Mouse (Mus musculus): ENCODE measurements around the gene AU040320. TPM values are rescaled to one million over a fixed set of nuclear protein-coding genes. Genes with fewer than 3 reads are reported as not detected.

Gene AU040320
- total and polyA plus RNA-seq, 3 experiments, result 3.0 to 17.0 (median 15.2) TPM

- Histone ChIP-seq H3K27ac (ENCODE audit: insufficient read depth, low read depth) (no peak overlapping the region), H3K27me3 (replicated peaks) (no peaks in the 10 kb centered on the region), H3K4me3 (replicated peaks in 1 of 3; ENCODE audit: low read depth in 2 of 3, low read length in 2 of 3, poor library complexity in 1 of 3) (no peak overlapping the region), H3K36me3 (replicated peaks in 1 of 2; ENCODE audit: control insufficient read depth in 1 of 2, insufficient read depth in 1 of 2, low read length in 1 of 2) (peaks cover 46 to 89% of the 10 kb centered on the region in 2 experiments), H3K9ac (ENCODE audit: insufficient read depth, low read depth) (no peak overlapping the region), H3K4me2 (ENCODE audit: insufficient read depth, low read depth, poor library complexity, severe bottlenecking) (no peak overlapping the region), H3K9me3 (replicated peaks; ENCODE audit: low read length) (no peaks in the 10 kb centered on the region), H3K4me1 (ENCODE audit: control insufficient read depth in 1 of 2, insufficient read depth in 2 of 2) (peaks cover 0 to 12% of the 10 kb centered on the region in 2 experiments; a peak in 1 of 4 replicates), H3K79me2 (replicated peaks; ENCODE audit: control insufficient read depth, extremely low read depth, insufficient read depth, poor library complexity, severe bottlenecking) (no peaks in the 10 kb centered on the region)
- no peak for DNase-seq (ENCODE audit: extremely low read depth)
- no peak for TF ChIP-seq MEF2A (IDR thresholded peaks at IDR 0.05; ENCODE audit: borderline replicate concordance, low read depth, low read length)
- dilution Hi-C loops (cut with MboI; ENCODE audit: extremely low pct_ligation_motif_present, extremely low pct_unique_long_range_greater_than_20kb, low sequenced_read_pairs) (no loop called here), in situ Hi-C loops (cut with MboI; ENCODE audit: low pct_ligation_motif_present, low pct_unique_long_range_greater_than_20kb, low sequenced_read_pairs) (loop anchor here (5.0 to 10.0 kb wide), 2 partner anchors 96 to 238 kb away; partner anchors contain the start of gene 5730409E04Rik)
Measured at GRCm38 (mm10) chr4:126842911-126843310, 89.6 kb downstream of the AU040320 start.

- Histone ChIP-seq H3K4me2 (ENCODE audit: insufficient read depth, low read depth, poor library complexity, severe bottlenecking) (no peak overlapping the region), H3K9ac (ENCODE audit: insufficient read depth, low read depth) (no peak overlapping the region), H3K36me3 (replicated peaks in 1 of 2; ENCODE audit: control insufficient read depth in 1 of 2, insufficient read depth in 1 of 2, low read length in 1 of 2) (peaks cover 48 to 87% of the 10 kb centered on the region in 2 experiments), H3K27ac (ENCODE audit: insufficient read depth, low read depth) (no peak overlapping the region), H3K4me1 (ENCODE audit: control insufficient read depth in 1 of 2, insufficient read depth in 2 of 2) (peaks cover 0 to 12% of the 10 kb centered on the region in 2 experiments; a peak in 1 of 4 replicates), H3K9me3 (replicated peaks; ENCODE audit: low read length) (no peaks in the 10 kb centered on the region), H3K27me3 (replicated peaks) (no peaks in the 10 kb centered on the region), H3K79me2 (replicated peaks; ENCODE audit: control insufficient read depth, extremely low read depth, insufficient read depth, poor library complexity, severe bottlenecking) (no peaks in the 10 kb centered on the region), H3K4me3 (replicated peaks in 1 of 3; ENCODE audit: low read depth in 2 of 3, low read length in 2 of 3, poor library complexity in 1 of 3) (no peak overlapping the region)
- dilution Hi-C loops (cut with MboI; ENCODE audit: extremely low pct_ligation_motif_present, extremely low pct_unique_long_range_greater_than_20kb, low sequenced_read_pairs) (no loop called here), in situ Hi-C loops (cut with MboI; ENCODE audit: low pct_ligation_motif_present, low pct_unique_long_range_greater_than_20kb, low sequenced_read_pairs) (loop anchor here (10.0 kb wide), 1 partner anchor 241 kb away; the partner anchor contains the start of gene 5730409E04Rik)
- TF ChIP-seq MEF2A (IDR thresholded peaks at IDR 0.05; ENCODE audit: borderline replicate concordance, low read depth, low read length) (no peak), CTCF (conservative IDR thresholded peaks at IDR 0.05 in 1 of 2, IDR thresholded peaks at IDR 0.05 in 1 of 2; ENCODE audit: low read depth in 2 of 2, low read length in 2 of 2) (no peak)
- no peak for DNase-seq (ENCODE audit: extremely low read depth)
Measured at GRCm38 (mm10) chr4:126845664-126846063, 92.3 kb downstream of the AU040320 start.

GRCm38 (mm10) chr4:126846971-126847370 is 93.6 kb downstream of the AU040320 start:
- DNase-seq (ENCODE audit: extremely low read depth), result no peak
- dilution Hi-C loops (cut with MboI; ENCODE audit: extremely low pct_ligation_motif_present, extremely low pct_unique_long_range_greater_than_20kb, low sequenced_read_pairs) (no loop called here), in situ Hi-C loops (cut with MboI; ENCODE audit: low pct_ligation_motif_present, low pct_unique_long_range_greater_than_20kb, low sequenced_read_pairs) (loop anchor here (10.0 kb wide), 1 partner anchor 242 kb away; the partner anchor contains the start of gene 5730409E04Rik)
- Histone ChIP-seq H3K4me3 (replicated peaks in 1 of 3; ENCODE audit: low read depth in 2 of 3, low read length in 2 of 3, poor library complexity in 1 of 3) (no peak overlapping the region), H3K9me3 (replicated peaks; ENCODE audit: low read length) (no peaks in the 10 kb centered on the region), H3K4me2 (ENCODE audit: insufficient read depth, low read depth, poor library complexity, severe bottlenecking) (no peak overlapping the region), H3K27me3 (replicated peaks) (no peaks in the 10 kb centered on the region), H3K9ac (ENCODE audit: insufficient read depth, low read depth) (no peak overlapping the region), H3K27ac (ENCODE audit: insufficient read depth, low read depth) (no peak overlapping the region), H3K4me1 (ENCODE audit: control insufficient read depth in 1 of 2, insufficient read depth in 2 of 2) (peaks cover 0 to 12% of the 10 kb centered on the region in 2 experiments; a peak in 1 of 4 replicates), H3K79me2 (replicated peaks; ENCODE audit: control insufficient read depth, extremely low read depth, insufficient read depth, poor library complexity, severe bottlenecking) (no peaks in the 10 kb centered on the region), H3K36me3 (replicated peaks in 1 of 2; ENCODE audit: control insufficient read depth in 1 of 2, insufficient read depth in 1 of 2, low read length in 1 of 2) (peaks cover 46 to 89% of the 10 kb centered on the region in 2 experiments)
- TF ChIP-seq NELFE (IDR thresholded peaks at IDR 0.05; ENCODE audit: low read depth, low read length) (no peak), RAD21 (IDR thresholded peaks at IDR 0.05; ENCODE audit: low read depth, low read length) (no peak), E2F4 (IDR thresholded peaks at IDR 0.05; ENCODE audit: insufficient replicate concordance, low read depth, low read length) (no peak), ELF1 (IDR thresholded peaks at IDR 0.05; ENCODE audit: low read depth, low read length) (no peak)
